ENCODE assay signal across 8 mouse cellular contexts in the genomic region with DNA sequence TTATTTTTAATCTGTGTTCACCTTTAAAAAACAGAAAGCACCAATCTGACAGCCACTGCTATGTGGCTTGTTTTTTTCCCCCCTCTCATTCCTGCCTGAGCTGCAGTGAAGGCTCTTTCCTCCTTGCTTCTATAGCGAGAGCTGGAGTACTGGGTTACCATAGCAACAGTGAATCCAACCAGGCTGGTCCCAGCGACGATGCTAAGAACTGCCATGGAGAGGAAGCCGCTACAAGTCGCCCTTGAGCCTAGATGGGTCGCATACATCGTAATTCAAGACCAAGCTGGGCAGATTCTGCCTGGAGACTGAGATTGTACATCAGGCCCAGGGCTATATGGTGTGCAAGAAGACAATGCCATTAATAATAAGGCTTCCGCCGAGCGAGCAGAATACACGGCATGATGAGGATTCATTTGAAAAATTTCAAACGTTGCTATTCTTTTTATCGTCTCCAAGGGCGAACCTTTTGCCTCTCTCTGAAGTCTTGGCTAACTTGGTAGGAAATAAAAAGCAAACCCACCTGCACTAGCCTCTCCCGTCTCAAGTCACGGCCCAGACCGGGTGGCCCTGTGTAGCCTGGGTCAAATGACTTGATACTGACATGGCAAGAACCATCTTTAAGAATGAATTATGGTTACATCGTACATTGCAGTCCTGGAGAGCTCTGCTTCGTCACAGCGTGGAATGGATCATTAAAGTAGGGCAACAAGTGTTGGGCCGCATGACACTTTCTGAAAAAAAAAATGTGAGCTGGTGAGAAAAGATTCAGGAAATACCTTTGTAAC. TPM values are rescaled to one million over a fixed set of nuclear protein-coding genes. Genes with fewer than 3 reads are reported as not detected.
DNase-seq lines count a peak whose midpoint lies in the region; ATAC-seq lines count a peak whose summit lies in the region.

No protein-coding gene starts in this region.

- peak overlapping the region; percentile 35 for H3K4me3 ChIP-seq in forebrain, embryonic 16.5 days (replicated peaks; ENCODE audit: low read length)

- H3K4me2 ChIP-seq in forebrain, embryonic 16.5 days (ENCODE audit: low read length), result peak overlapping the region; percentile 51

- peak; percentile 98 for ATAC-seq in forebrain, embryonic 16.5 days
- ATAC-seq in megakaryocyte progenitor cell, adult 5-6 weeks (replicated peaks; ENCODE audit: poor library complexity), result no peak

- H3K27ac ChIP-seq in forebrain, embryonic 16.5 days (ENCODE audit: low read length), result peak overlapping the region; percentile 85

- no peaks in the 10 kb centered on the region for H3K9me3 ChIP-seq in forebrain, embryonic 16.5 days (ENCODE audit: control insufficient read depth, low read length)

- whole genome bisulfite sequencing in forebrain, embryonic 16.5 days, result 15% methylated on average over 21 of the region's 21 CpGs

- peaks cover 23% of the 10 kb centered on the region for H3K4me1 ChIP-seq in forebrain, embryonic 16.5 days (replicated peaks; ENCODE audit: control insufficient read depth, insufficient read depth, low read length)

- no peaks in the 10 kb centered on the region for H3K27me3 ChIP-seq in forebrain, embryonic 16.5 days (replicated peaks; ENCODE audit: control insufficient read depth, insufficient read depth, low read length)

- peak; percentile 29 for DNase-seq in adrenal gland, adult 2 months
- DNase-seq in adrenal gland, postnatal 4 days (ENCODE audit: low spot score in 2 of 2), result no peak
- peak; percentile 68 for DNase-seq in cerebellum, adult 11-12 months
- DNase-seq in layer of hippocampus, postnatal 10 days (ENCODE audit: low spot score in 2 of 2), result peak; percentile 55 to 63
- peak; percentile 48 for DNase-seq in neural tube, embryonic 10.5 days (ENCODE audit: extremely low spot score, low spot score)
- no peak for DNase-seq in gastrocnemius, adult 8-10 months (ENCODE audit: low spot score in 2 of 2)

- H3K9ac ChIP-seq in forebrain, embryonic 16.5 days (replicated peaks; ENCODE audit: low read depth, low read length), result peak overlapping the region; percentile 47

- H3K36me3 ChIP-seq in forebrain, embryonic 16.5 days (ENCODE audit: control insufficient read depth, insufficient read depth), result no peaks in the 10 kb centered on the region

RNA-seq across cellular contexts. Expression of gene Plxnc1, which starts 38.8 kb away (rescaled TPM):
- 1 to 10 TPM; 2.4 to 8.0 TPM for total RNA-seq in adrenal gland, adult 2 months (2021)
- polyA plus RNA-seq in adrenal gland, adult 2 months (2012; rRNA removed), result 1.0 and 1.1 TPM in 2 replicates
- total RNA-seq in adrenal gland, postnatal 4 days (2021), result 1 to 10 TPM; 5.2 to 7.4 TPM
- polyA plus RNA-seq in forebrain, embryonic 16.5 days (2015; fragmentation: Nextera tagmentation; extraction: Ambion mirVana), result 9.5 and 11.1 TPM in 2 replicates
- total RNA-seq in layer of hippocampus, postnatal 10 days (2021), result 10 to 100 TPM; 48.8 to 50.3 TPM
- under 1 TPM; 0.17 to 0.68 (median 0.43) TPM for total RNA-seq in gastrocnemius, adult 8-10 months (2022)
- 15.6 and 28.8 TPM in 2 replicates for total RNA-seq in megakaryocyte progenitor cell, adult 5-6 weeks (2015)
- total RNA-seq in megakaryocyte progenitor cell, adult 5-6 weeks (2017), result 10.6 and 16.6 TPM in 2 replicates

Comparison
In these comparisons a context has a peak if more than half of its experiments do, and no peak if none do; other contexts are left out.
1. DNase-seq: peak in adrenal gland, adult 2 months (single experiment), cerebellum, adult 11-12 months (single experiment), layer of hippocampus, postnatal 10 days (2 of 2) and neural tube, embryonic 10.5 days (single experiment); none in adrenal gland, postnatal 4 days (0 of 2) and gastrocnemius, adult 8-10 months (0 of 2).